Mouse (Mus musculus) megakaryocyte progenitor cell, adult 5-6 weeks (primary cell): ENCODE data around the gene Fsd1l. TPM values are rescaled to one million over a fixed set of nuclear protein-coding genes. Genes with fewer than 3 reads are reported as not detected.
"Not testable (repeated sequence)": the region's sequence is repeated elsewhere in the genome, so short reads cannot be mapped to it uniquely, and the experiment has no call there.

Source experiments
- ATAC-seq: replicated peaks from 2 replicates; pipeline ENCODE4 v1.8.0; 2016; ENCODE audit warnings: mild to moderate bottlenecking, moderate TSS enrichment, inconsistent platforms; ENCODE audit not compliant: poor library complexity
- total RNA-seq, 2 experiments: library from RNA; stranded (forward) in 1 of 2; stranded (reverse) in 1 of 2; fragments of 157-497, 149-512 nt in 1 of 2; fragments of 200-1000 nt in 1 of 2; gene quantifications; 2 replicates each; pipeline versions ENCODE4 v1.2.3 to v1.2.4; 2015 to 2017

Gene Fsd1l
- total RNA-seq, 2 experiments from 2014 or later = 2.0 to 2.9 TPM

DNA sequence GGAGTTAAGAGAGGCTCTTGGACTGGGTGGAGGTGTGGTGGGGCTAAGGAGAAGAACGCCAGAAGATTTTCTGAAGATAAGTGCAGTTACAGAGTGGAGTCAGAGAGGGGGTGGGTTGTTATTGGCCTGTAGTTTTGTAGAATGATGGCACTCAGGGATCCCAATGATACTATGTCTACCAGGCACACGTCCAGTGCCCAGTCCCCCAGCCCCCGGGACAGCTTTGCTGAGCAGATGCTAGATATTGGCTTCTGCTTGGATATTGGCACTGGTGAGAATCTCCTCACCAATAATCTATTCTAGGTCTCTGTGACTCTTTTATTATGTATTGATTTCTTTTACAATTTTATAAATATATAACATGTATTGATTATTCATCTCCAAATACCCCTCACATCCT, 6.0 kb upstream of the Fsd1l start:
- no peak for ATAC-seq

DNA sequence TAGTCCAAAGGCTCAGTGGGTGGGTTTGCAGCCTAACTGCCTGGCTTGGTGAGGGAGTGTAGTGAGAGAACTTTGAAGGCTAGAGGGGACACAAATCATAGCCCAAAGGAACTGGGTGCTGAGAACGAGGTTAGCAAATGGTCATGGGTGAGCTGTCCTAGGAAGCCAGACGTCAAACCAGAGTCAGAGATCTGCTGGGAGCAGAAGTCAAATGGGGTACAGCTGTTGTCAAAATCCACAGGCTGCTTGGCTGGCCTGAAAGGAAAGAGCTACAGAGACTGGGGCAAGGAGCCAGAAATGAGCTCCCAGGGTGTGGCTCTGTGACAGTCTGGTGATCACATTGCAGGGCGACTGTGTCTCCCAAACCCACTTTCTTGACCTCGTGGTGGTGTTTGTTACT, 2.3 kb upstream of the Fsd1l start:
- peak; percentile 33 for ATAC-seq

DNA sequence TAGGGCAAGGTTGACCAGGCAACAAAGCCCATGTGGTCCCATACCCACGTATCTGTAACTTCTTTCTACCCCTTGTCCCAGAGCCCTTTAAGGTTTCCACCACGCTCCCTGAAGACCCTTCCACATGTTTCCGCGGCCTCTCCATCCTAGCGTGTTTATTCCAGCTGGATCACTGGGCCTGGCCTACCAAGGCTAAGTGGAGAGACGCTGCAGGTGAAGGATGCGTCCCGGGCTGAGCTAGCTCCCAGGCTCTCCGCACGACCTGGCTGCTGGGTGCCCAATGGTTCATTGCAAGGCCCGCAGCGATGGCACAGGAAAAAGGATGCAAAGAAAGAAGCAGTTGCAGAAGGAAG, 332 bp upstream of the Fsd1l start:
- ATAC-seq = no peak

DNA sequence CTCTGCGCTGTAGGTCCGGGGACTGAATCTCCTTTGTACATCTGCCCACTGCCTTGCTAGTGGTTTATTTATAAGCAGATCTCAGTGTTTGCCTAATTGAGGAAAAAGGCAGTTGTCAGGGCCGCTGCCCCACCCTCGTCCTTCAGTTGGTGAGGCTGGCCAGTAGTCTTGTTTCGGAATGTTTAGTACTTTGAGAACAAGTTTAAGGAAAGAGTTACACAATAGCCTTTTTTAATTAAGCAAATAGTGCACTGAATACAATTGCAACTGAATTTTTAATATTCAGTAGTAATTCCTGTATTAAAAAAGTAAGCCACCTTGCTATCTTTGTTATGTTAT, 709 bp downstream of the Fsd1l start:
- ATAC-seq = peak; percentile 19; the same call in 1 of the 2 replicates

DNA sequence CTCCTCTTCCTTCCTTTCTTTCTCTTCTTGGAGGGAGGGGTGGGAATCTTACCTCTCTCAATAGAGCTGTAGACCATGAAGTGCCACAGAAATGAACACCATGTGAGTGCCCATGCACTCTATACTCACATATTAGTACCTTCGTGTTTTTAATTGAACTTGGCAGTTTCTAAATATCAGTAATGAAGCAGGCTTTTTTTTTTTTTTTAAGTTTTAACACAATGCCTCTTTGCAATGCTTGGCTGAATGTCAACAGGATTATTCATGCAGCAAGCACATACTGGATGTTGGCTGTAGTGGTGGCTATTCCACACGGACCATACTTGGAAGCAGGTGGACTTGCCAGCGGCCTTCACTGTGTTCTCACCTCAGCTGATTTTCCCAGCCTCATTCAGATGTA, 4.1 kb downstream of the Fsd1l start:
- ATAC-seq = no peak

DNA sequence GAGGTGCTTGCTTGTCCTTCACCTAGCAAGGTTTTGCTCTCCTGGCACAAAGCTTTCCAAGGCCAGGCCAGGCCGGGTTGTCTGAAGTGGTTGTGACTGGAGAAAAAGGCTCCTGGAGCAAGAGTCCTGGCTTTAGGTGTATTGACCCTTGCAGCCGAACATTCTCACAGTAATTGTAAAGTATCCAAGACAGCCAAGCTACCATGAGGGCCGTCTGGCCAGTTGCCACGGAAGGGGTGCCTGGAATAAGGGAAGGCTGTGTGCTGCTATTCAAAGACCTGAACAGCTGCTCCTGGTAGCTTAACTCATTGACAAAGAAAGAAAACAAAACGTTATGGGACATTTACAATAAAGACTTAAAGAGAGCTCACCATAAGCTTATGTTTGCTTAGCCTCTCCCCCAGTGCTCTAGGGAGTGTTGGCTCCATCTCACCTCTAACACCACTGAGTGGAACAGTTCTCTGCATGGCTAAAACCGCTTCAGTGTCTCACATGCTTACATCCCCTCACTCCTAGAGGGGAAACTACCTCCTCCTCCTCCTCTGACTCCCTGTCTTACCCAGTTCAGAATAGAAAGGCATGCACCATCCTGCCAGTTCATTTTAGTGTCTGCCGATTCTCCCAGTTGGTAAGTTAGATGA, 6.1 kb downstream of the Fsd1l start:
- no peak for ATAC-seq

DNA sequence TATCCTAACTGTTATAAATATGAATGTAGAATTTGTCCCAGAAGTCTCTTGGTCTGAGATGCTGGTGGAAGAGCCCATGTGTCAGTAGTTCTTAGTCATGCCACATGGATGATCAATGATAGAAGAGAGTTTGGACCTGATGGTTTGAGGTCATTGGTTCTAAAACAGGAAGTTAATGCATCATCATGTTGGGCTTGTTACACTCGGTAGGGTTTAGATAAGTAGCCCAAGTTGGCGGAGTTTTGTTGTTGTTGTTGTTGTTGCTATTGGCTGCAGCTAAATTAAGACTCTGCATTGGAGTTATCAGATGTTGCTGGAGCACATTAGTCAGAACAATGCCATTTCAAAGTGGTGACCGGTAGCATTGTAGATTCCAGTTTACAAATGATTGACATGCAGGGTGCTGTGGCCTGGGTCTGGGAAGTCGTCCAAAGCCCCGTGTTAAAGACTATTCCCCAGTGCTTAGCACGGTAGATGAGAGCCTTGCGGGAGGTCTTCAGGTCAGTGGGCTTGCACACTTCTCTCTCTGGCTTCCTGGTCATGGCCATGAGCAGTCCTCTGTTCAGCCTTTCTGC, 7.4 kb downstream of the Fsd1l start:
- ATAC-seq = peak; percentile 77

DNA sequence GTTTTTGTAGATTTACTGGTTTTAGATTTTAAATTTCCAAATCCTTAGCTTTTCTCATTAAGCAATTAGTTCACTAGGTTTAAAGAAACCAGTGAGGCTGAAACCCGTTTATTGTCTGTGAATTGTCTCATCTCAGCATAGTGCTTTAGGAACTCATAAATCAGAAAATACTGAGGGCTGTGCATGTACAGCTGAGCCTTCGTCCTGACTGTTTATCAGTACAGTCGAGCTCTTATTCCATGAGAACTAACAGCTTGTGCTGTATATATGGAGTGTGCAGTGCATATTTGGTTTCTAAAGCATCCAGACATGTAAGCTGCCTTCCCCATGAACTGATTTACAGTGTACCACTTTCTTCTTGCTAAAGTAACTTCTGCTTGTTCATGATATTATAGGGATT, 26.8 kb downstream of the Fsd1l start:
- ATAC-seq = no peak

DNA sequence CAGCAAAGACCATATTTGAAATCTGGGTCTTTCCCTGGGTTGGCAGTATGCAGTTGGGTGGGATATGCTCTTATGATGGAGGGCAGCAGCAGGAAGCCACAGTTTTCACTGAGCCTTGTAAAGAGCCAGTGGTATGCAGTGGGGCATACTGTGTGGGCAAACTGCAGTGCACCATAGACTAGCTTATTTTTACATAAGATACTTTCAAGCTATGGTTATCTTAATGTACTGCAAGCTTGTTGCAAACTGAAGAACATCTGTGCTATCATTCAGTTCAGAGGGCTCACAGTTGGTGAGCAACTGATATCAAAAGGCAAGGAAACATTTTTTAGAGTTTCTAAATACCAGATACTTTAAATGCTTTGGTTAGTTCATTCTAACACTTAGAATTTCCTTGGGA, 29.4 kb downstream of the Fsd1l start:
- peak; percentile 95 for ATAC-seq

DNA sequence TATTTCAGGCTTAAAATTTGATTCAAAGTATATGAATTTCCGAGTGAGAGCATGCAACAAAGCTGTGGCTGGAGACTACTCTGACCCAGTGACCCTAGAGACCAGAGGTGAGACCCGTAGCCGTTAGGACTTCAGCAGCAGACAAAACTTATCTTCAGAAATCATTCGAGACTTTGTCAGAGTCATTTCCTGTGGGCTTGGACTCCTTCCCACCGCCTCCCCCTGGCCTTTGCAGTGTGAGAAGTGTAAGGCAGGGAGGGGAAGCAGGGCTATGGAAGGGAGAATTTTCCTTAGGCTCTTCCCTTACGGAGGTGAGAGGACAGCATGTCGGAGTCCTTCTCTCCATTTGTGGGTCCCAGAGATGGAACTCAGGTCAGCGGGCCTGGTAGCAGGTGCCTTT, 50.8 kb downstream of the Fsd1l start:
- 0 out of 2 replicates have a peak, but pooled peaks have one; percentile 37 for ATAC-seq

DNA sequence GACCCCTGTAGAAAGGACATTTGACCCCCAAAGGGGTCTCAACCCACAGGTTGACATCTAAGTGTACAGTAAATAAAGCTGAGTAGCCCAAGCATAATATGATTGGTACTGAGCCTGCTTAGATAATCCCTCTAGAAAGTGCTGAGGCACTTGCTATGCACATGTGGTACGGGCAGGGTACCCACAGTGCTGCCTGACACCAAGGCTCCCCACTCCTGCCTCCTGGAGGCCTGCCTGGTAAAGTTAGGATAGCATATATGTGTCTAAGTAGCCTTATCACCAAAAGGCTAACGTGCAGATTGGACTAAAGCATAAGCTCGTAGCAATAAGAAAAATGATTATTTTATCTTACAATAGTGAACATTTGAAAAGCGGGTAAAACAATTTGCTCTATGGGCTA, 57.7 kb downstream of the Fsd1l start:
- ATAC-seq = peak; percentile 72

DNA sequence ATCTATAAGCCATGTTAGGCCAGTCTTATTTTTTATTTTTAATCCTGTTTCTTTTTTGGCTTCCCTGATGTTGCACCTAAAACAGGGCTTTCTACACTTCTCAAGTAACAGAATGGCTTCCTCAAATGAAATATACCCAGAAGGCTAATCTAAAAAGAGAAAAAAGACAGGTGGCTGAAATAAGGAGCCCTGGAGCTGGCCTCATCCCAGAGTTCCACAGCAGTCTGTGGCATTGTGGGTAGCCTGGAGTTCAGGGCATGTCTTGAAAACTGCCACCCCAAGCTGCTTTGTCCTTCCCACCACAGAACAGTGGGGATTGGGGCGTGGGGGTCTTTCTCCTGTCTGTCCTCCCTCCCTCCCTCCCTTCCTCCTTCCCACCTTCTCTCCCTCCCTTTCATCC, 60.1 kb downstream of the Fsd1l start:
- no peak for ATAC-seq

DNA sequence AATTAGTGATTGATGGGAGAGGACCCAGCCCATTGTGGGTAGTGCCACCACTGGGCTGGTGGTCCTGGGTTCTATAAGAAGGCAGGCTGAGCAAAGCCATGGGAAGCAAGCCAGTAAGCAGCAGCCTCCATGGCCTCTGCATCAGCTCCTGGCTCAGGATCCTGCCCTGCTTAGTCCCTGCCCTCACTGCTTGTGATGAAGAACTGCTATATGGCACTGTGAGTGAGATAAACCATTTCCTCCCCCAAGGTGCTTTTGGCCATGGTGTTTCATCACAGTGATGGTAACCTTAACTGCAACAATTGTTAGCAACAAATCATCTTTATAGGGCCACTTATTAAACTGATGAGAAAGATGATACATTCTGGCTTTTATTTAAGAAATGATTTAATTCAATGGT, 77.9 kb downstream of the Fsd1l start:
- not testable (repeated sequence) for ATAC-seq

DNA sequence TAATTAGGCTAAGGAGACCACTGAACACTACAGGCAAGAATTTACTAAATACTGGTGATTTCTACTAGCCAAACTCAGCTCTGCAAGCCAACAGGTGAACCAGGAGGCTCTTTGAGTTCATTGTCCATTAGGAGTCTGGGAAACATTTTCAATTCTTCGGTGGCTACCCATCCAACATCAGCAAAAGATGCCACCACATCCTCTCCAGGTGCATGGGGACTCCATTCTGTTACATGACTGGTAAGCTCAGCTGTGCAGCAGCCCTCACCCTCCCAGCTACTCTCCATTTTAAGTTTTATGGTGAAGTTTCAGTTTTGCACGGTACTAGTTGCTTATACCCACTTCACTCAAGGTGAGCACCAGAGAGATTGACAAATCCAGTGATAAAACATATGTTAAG, 78.8 kb downstream of the Fsd1l start:
- no peak for ATAC-seq

DNA sequence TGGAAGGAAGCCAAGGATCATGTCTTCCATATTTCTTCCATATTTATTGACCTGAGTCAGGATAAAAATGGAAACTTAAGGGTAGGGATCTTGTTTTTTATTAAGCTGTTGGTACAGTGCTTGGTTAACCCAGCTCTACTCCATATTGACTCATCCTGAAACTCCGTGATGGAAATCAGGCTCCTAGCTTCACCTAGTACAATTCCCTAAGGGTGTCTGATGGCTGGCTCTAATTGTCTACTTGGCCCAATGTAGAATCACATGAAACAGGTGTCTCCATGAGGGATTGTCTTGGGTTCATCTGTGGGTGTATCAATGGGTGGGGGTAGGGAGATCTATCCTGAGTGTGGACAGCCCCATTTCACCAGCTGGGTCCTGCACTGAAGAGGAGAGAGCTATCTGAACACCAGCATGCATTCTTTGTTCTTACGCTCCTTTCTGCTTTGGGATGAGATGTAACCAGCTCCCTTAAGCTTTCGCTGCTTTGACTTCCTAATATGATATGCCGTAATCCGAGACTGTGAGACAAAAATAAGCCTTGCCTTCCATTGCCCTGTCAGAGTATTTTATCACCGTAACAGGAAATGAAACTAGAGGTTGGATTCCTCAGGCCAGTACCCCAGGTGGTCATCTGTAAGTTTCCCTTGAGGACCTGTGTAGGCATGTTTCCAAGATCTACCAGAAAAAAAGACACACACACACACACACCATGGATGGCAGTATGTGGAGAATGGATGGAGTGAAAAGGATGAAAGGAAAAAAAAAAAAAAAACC, 79.5 kb downstream of the Fsd1l start:
- ATAC-seq = no peak

DNA sequence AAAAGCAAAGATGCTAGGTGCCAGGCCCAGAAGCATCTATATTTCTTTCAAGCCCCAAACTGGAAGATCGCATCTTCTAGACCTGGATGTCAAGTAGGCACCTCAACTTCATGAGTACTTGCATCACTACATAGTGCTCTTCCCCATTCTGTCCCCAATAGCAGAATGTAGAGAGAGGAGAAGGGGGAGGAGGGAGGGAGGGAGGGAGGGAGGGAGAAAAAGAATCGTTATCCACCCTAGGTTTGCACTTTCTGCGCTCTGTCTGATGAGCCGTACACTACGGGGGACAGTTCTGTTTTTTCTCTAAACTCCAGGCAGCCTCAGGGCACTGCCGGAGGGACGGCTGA, 82.4 kb downstream of the Fsd1l start, which contains the start of gene Fktn:
TSS of gene Fktn (plus strand) at position 295 of the 347 bp plus-strand sequence.
- peak; percentile 59 for ATAC-seq

DNA sequence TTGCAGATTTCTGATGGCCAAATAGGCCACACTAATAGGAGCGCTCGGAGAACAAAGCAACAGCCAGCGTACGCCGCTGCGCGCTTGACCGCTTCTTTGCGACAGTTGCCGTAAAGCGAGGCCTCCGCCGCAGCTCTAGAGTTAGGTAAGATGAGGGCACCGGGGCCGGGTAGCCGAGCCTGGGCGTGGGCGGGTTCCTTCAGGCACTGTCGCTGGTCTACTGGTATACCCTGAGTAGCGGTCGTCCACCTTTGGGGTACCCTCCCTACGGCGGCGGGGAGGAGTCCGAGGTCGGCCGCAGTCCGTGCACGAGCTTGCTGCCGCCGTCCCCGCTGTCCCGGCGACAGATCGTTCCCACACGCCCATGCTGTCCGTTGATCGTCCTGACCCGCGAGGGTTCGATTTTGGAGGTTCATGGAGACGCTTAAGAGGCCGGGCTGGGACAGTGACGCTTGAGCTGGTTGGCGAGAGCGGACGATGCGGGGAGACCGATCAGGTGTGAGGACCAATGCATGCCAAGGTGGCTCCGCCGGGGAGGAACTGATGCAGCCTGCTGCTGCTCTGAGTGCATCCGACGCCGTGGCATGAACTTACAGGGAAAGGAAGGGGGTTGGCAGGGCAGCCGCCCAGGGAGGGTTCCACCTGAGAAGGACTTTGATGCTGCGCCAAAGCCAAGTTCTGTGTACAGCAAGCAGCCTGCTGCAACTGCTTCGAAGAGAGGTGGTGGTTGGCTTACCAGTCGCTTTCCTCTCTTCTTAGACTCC, 83.0 kb downstream of the Fsd1l start:
- peak; percentile 90 for ATAC-seq

DNA sequence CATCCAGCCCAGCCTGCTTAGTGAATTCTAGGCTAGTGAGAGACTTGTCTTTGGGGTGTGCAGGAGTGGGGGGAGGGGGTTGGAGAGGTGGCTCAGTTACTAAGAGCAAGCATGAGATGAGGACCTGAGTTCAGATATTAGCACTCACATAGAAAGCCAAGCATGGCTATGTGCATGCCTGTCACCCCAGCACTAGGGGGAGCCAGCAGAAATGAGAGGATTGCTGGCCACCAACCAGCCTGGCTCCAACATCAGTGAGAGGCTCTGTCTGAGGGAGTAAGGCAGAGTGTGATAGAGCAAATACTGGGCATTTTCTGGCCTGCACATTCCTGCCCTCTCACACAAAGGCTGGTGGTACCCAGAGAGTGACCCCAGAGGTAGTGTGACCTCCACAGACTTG, 84.7 kb downstream of the Fsd1l start:
- ATAC-seq = peak; percentile 38; the same call in 1 of the 2 replicates

DNA sequence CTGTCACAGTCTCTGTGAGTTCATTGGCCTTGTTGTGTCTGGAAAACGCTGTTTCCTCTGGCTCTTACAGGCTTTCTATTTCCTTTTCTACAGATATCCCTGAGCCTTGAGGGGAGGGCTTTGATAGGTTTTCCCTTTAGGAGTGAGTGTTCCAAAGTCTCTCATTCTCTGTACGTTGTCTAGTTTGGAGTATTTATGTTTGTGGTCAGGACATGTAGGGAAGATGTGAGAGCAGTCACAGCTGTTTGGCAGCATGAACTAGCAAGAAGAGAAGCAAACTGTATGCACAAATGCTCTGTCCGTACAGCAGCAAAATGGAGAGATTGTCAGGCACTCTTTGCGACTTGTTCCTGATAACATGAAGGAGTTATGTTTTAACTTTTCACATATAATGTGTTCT, 86.3 kb downstream of the Fsd1l start:
- ATAC-seq = no peak

DNA sequence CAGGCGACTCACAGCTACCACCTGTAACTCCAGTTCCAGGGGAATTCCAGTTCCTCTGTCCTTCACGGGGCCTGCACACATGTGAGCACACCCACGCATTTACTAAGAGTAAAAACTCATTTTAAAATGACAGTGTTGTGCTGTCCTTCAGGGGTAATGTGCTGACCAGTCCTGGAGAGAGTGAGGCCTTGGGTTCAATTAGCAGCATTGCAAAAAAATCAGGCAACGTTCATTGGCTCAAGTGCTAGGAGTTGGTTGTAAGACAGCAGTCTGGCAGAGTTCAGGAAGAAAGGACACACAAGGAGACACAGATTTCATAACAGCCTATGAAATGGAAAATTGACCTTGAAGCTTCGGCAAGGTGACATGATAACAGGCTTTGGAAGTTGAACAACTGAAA, 87.0 kb downstream of the Fsd1l start:
- no peak for ATAC-seq

DNA sequence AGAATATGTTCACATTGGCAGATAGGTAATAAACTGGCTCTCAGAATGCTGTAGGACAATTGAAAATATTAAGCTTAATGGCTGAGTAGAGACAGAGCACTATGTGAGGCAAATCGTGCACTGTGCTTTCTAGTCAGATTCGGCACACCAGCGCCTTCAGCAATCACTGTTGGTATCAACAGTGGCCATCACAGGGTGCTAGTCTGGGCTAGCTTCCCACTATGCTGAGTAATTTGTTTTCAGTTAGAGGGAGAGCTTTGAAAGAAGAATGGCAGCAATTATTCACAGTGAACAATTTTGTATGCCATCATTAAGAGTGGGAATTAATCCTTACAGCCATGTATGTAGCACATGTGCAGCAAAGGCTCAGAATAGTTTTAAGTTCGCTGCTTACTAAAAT, 91.2 kb downstream of the Fsd1l start:
- no peak for ATAC-seq

DNA sequence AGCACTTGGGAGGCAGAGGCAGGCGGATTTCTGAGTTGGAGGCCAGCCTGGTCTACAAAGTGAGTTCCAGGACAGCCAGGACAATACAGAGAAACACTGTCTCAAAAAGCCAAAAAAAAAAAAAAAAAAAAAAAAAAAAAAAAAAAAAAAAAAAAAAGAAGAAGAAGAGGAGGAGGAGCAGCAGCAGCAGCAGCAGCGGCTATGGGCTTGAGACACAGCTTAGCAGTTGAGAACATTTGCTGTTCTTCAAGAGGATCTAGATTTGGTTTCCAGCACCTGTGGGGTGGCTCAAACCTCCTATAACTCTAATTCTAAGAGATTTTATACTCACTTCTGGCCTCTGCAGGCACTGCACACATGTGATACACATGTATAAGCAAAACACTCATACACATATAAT, 94.8 kb downstream of the Fsd1l start:
- not testable (repeated sequence) for ATAC-seq
